Mouse (Mus musculus): ENCODE data around the gene Nacc1.

Nacc1 gene

DNA sequence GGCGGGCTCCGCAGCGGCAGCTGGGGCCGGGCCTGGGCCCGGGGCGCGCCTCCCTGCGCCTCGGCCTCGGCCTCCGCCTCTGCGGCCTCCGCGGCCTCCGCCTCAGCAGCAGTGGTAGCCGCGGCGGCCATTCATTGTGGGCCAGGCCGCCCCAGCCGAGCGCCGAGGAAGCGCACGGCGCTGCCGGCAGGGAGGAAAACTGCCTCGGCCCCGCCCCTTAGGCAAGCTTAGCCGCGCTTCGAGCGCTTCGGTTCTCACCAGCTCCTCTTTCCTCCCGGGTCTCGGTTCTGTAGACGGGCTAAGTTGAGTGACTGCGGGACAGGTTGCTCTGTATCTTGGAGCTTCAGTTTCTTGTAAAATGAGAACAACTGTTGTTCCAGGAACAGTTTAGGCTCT lies at the start of gene Nacc1:
Gene Nacc1 (minus strand): TSS at position 158 of the 396 bp plus-strand sequence.
- peak; percentile 92 for DNase-seq (ENCODE audit: low read depth, low spot score)

GRCm38 (mm10) chr8:84736521-84736920 lies 48.9 kb upstream of the Nacc1 start:
- DNase-seq (ENCODE audit: low read depth, low spot score) = no peak

- no peak for DNase-seq (ENCODE audit: low read depth, low spot score)
Observed at GRCm38 (mm10) chr8:84735597-84735996, 47.9 kb upstream of the Nacc1 start.

DNA sequence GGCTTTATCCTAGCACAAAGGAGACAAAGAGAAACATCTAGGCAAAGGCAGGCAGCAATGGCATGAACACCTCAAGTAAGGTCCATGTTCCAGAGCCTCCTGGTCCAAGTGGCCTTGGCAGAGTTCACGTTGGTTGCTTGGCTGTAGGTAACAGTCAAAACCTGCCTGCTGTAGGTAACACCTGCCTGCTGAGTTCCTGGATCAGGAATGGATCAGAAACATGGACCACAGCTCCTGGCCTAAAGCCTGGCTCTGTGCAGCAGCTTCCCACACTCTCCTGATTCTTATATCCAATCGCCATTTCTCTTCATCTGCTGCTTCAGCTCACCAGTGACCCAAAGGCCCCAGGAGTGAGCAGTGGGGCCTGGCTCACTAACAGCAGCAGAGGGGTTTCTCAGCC lies 47.0 kb upstream of the Nacc1 start:
- DNase-seq (ENCODE audit: low read depth, low spot score) = no peak

DNA sequence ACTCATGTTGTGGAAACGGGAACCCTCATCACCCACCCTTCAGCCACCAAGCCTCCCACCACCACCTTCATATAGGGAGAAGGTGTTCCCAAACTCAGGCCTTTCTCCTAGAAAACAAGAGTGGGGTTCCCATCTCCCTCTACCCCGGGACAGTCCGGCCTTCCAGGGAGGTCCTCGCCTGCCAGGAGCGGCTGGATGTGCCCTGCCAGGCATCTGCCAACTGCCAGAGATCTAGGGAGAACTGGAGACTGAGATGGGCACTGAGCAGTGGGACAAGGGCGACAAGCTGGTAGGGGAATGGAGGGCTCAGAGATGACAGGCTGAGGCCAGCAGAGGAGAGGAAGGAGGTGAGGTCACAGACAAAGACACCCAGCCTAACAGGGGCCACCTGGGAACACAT lies 46.3 kb upstream of the Nacc1 start:
- DNase-seq (ENCODE audit: low read depth, low spot score) = no peak

GRCm38 (mm10) chr8:84732996-84733395 lies 45.3 kb upstream of the Nacc1 start:
- DNase-seq (ENCODE audit: low read depth, low spot score) = no peak

GRCm38 (mm10) chr8:84732545-84732944 lies 44.9 kb upstream of the Nacc1 start:
- DNase-seq (ENCODE audit: low read depth, low spot score) = no peak

DNA sequence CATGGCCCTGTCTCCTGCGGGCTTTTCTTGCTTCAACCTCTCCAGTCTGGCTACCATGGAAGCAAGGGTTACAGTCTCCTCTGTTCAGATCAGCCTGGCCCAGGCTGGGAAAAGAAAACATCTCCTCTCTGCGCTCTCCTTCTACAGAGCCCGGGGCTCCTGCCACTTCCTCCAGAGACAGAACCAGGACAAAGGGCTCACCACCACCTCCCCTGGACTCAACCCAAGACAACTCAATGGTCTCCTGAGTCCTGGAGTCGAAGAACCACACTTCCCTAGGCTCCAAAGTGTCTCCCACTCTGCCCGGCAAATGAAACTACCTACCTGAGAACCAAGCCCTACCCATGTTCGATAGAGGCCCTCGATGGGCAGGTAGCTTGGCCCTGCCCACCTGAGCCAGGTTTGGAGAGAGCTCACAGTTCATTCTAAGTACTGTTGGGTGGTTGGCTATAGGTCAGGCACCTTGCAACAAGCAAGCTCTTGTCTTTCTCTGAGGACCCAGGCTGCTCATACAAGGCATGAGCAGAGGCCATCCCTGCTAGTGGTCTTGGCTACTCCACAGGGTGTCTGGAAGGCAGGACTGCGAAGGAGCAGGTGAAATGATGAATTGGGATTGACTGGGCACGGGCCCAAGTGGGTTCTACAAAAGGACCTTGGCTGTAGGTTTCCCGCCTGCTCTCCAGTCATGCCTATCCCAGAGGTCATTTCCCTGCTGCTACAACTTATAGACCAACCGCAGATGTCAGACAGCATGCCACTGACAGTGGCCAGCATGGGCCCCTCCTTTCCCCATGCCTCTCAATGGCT lies 43.9 kb upstream of the Nacc1 start:
- no peak for DNase-seq (ENCODE audit: low read depth, low spot score)

- DNase-seq (ENCODE audit: low read depth, low spot score) = no peak
Observed at GRCm38 (mm10) chr8:84730541-84731370, 43.1 kb upstream of the Nacc1 start.

GRCm38 (mm10) chr8:84729921-84730362 lies 42.3 kb upstream of the Nacc1 start:
- DNase-seq (ENCODE audit: low read depth, low spot score) = no peak

DNA sequence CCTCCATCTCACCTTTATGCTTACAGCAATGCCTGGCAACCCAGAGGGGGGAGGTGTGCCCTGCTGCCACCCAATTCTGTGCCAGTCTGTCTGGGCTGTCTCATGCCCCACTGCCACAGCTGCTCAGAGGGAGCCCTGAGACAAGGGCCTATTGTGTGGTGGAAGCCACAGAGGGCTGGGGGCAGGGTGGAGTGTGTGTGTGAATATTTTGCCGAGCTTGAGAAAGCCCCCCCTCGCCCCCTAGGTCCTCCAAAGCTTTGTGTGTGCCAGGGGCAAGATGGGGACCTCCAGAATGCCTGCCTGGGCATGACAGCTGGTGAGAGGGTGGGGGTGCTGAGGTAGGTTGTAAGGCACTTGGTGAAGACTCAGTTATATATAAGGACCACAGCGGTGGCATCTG lies 40.8 kb upstream of the Nacc1 start:
- no peak for DNase-seq (ENCODE audit: low read depth, low spot score)

GRCm38 (mm10) chr8:84725941-84726259 lies 38.2 kb upstream of the Nacc1 start:
- peak; percentile 66 for DNase-seq (ENCODE audit: low read depth, low spot score)

DNA sequence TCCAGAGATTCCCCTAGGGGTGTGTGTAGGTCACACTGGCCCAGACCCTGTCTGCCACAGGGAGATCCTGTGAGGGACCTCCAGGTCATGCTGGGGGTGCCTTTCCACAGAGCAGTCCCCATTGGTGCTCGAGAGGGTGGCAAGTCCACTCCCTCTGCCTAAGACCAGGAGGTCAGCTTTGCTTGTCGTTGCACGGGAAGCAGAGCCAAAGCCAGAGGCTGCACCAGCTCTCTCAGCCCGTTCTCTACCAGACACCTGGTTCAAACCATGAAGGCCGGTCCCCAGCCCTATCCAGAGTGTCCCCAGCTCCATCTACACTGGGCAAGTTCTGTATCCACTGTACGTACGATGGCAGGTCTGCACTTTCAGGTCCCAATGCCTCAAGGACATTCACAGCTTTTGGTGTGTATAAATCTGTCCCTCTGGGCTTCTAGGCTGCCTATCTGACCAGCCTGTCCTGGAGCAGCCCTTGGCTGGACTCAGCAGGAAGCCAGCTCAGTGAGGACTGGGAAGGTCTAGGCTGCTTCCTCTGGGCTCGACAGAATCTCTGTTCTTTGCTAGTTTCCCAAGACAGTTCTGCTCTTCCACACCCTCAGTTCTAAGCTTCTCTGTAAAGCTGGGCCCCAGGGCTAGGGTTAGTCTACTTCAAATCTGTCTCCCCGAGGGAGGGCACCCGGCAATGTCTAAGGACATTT lies 37.7 kb upstream of the Nacc1 start:
- DNase-seq (ENCODE audit: low read depth, low spot score) = no peak

DNA sequence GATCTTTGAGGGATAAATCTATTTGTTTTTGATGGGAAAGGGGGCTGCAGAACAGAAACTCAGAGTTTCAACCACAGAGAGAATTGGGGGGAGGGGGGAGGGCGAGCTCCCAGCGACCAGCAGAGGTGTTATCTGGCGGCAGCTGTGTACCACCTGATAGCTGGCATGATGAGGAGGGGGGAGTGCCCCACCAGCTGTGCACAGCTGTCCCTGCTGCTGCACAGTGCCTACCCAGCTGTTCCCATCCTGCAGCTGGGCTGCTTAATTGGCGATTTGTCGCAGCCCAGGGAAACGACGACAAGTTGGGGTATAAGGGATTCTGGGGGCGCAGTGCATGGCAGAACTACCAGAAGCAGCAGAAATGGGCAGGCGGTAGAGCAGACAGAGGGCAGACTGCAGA lies 37.0 kb upstream of the Nacc1 start:
- no peak for DNase-seq (ENCODE audit: low read depth, low spot score)

DNA sequence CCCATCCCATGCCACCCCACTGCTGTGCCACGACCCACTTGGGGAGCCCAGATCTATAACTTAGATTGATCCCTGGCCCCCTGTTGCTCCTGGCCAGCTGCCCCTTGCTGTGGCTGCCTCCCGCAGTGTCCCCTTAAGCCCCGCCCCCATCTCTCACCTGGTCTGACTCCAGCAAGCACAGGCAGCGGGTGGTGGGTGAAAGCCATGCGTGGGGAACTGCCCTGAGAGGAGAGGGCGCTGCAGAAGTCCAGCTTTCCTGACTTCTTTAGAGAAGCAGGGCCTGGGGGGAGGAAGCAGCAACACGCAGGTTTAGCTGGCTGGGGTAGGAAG lies 35.9 kb upstream of the Nacc1 start:
- peak; percentile 68 for DNase-seq (ENCODE audit: low read depth, low spot score)

DNA sequence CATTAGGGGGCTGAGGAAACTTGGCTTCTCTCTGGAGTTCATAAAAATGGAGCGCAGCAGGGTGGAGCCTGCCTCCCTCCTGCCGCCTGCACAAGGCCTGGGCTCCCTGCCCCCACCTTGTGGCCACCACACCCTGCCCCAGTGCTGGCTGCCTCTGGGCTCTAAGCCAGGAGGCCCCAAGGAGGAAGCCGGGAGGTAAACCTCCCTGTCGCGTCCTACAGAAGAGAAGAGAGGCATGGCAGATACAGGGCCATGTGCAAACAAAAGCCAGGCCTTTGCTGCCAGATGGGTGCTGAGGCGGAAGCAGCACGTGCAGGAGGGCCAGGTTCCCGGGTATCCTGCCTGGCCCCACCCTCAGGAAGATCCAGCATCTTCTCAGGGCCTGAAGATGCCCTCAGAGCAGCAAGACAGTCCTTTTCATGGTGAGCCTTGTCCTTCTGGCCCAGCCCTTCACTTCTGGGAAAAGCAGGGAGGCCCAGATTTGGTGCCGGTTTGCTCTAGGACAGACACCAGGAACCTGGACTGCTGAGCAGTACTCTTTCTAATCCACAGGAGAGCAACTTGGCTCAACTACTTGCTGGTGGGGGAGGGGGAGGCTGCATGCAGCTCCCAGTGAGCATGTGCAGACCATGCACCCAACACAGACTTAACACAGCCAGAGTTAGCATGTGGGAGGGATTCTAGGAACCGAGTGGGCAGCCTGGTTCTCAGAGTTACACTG lies 35.3 kb upstream of the Nacc1 start, which contains the start of gene G430095P16Rik:
Gene G430095P16Rik (plus strand): TSS at position 158 of the 721 bp plus-strand sequence.
- DNase-seq (ENCODE audit: low read depth, low spot score) = peak; percentile 89

DNA sequence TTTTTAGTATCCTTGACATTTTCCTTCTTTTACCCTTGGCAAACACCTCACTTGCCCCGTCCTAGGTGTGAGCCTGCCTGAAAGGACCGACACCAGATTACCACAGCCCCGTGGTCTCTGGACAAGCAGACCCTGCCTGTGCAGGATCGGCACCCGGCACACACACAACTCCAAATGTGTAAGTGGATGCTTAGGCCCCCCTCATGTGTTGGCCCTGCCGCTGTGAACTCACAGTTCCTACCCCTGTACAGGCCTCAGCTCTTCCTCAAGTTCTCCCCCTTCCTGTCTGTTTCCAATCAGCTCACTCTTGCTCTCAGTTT lies 34.8 kb upstream of the Nacc1 start:
- DNase-seq (ENCODE audit: low read depth, low spot score) = no peak

GRCm38 (mm10) chr8:84718959-84719690 lies 31.5 kb upstream of the Nacc1 start:
- DNase-seq (ENCODE audit: low read depth, low spot score) = no peak

DNA sequence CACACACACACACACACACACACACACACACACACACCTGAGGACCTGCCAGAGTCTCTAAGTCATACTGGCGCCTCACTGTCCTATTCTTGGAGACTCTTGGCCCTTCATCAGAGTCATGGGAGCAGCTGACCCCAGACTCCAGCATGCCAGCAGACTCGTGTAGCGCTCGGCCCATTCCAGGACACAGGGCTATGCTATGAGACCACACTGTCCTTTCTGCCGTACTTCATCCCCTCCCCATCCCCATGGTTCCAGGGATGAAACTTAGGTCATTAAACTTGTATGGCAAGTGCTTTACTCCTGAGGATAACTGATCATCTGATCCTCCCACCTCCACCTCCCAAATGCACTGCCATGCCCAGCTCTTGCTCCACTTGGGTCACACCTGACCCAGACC lies 30.8 kb upstream of the Nacc1 start:
- DNase-seq (ENCODE audit: low read depth, low spot score) = no peak

GRCm38 (mm10) chr8:84716790-84717189 lies 29.1 kb upstream of the Nacc1 start:
- no peak for DNase-seq (ENCODE audit: low read depth, low spot score)

DNA sequence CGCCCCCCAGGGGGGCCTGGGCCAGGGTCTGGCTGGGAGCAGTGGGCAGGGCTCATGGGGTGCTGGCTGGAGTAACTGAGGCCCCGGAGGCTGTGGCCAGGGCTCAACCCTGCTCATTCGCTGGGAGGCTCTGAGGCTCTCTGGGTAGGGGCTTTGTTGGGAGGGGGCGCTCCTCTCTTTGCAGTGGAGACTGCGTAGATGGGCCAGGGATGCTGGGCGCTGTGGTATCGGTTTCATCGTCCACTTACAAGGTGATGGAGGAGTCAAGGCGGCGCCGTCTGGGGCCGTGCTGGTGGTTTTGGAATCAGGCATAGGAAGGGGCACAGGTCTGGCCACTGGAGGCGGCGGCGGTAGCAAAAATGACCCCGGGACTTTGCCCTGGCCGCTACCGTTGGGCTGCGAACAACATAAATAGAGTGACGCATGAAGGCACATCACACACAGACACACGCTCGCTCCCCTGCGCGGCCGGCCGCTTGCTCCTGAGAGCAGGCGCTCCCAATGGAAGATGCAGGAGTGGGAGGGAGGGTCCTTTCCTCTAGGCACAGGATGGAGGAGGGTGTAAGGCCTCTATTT lies 28.3 kb upstream of the Nacc1 start:
- no peak for DNase-seq (ENCODE audit: low read depth, low spot score)

Data from CD4-positive, CD25-positive, alpha-beta regulatory T cell, adult 2 months (primary cell).